Mouse (Mus musculus): ENCODE measurements at regions not wholly inside any gene's neighbourhood (a gene's known extent, or its start where the extent isn't known, plus 50 kb on each side); places are given as distances from the start of the nearest gene placed in this dataset.

DNA sequence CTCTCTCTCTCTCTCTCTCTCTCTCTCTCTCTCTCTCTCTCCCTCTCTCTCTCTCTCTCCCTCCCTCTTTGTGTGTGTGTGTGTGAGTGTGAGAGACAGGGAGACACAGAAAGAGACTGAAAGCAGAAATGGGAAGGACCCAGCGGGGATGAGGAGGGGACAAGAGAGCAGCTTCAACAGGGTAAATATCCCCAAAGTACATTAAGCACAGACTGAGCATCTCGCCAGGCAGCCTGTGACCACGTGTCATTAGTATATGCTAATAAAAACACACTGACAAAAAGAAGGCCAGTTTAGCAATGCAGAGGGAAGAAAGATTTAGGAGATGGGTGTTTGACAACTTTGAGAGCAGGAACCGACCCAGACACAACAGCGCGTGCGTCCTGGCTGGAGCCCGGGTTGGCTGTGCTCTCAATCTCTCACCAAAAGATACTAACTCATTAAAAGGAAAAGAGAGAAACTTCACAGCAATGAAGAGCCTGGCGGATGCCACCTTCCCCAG, 648.2 kb upstream of the 3110018I06Rik start:
- TF ChIP-seq CTCF (IDR thresholded peaks at IDR 0.05; ENCODE audit: control insufficient read depth, insufficient read depth, insufficient replicate concordance, low read depth, low read length) (no peak), POLR2A (IDR thresholded peaks at IDR 0.05; ENCODE audit: control insufficient read depth, low read depth, low read length) (no peak)

All from testis, adult 2 months (tissue).